Mouse (Mus musculus) gastrocnemius, adult 18-20 months (tissue): Measurements from ENCODE around the gene Zfp142. TPM values are rescaled to one million over a fixed set of nuclear protein-coding genes. Genes with fewer than 3 reads are reported as not detected.

Experiments used
- DNase-seq: peaks from one replicate; pipeline ENCODE4 v3.0.0; 2021; ENCODE audit warnings: low spot score
- long read RNA-seq, 2 experiments: library from polyadenylated mRNA; stranded (forward); transcript quantifications; one replicate each; pipeline ENCODE4 v2.0.0; 2021
- total RNA-seq, 2 experiments: library from RNA; stranded (reverse); gene quantifications; 2 replicates each; pipeline ENCODE4 v1.2.3; 2021

Gene Zfp142
- 1 to 10 TPM; 8.7 to 9.7 TPM for total RNA-seq
- long read RNA-seq, experiment 1, partial matches to known transcripts, result 4 of 4 reads
- long read RNA-seq, experiment 1, other reads (novel, unspliced or antisense), result 0 of 4 reads
- long read RNA-seq, experiment 2, partial matches to known transcripts, result 3 of 3 reads
- long read RNA-seq, experiment 2, other reads (novel, unspliced or antisense), result 0 of 3 reads

- DNase-seq, result peak; percentile 99
These were observed at the start of gene Zfp142, which contains the start of gene Bcs1l for GRCm38 (mm10) chr1:74587773-74588445. Gene Zfp142 (minus strand): TSS chr1:74588246. Gene Bcs1l (plus strand): TSS chr1:74588289.

DNA sequence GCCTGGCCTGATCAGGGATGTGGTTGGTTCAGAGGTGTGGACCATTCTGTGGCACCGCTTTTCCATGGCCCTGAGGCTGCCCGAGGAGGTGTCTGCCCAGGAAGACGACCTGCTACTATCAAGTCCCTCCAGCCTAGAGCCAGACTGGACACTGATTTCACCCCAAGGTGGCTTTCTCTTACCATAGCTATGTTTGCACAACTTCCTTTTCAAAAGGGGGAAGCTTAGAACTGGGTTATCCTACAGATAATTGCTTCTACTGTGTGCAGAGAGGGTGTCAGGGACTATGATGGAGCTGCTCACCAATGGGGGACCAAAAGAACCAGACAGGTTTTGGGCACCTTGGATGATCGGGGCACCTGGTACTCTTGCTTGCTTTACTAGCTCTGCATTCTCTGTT, 44.7 kb upstream of the Zfp142 start:
- no peak for DNase-seq

DNA sequence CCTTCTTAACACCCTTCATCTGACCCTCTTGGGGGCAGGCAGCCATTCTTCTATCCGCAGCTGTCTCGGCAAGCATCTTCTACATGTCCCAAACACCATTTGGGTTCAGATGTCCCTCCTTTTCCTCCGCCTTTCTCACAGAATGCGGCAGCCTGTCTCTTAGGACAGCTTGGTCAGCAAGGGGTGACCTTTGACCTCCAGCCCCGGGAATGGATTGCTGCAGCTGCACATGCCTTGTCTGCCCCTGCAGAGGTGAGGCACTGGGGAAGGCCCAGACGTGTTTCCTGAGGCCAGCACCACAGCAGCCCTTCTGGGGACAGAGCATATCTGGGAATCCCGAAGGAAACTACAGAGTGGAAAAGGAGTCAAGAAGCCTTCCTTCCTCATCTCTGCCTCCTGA, 40.0 kb upstream of the Zfp142 start:
- no peak for DNase-seq

DNA sequence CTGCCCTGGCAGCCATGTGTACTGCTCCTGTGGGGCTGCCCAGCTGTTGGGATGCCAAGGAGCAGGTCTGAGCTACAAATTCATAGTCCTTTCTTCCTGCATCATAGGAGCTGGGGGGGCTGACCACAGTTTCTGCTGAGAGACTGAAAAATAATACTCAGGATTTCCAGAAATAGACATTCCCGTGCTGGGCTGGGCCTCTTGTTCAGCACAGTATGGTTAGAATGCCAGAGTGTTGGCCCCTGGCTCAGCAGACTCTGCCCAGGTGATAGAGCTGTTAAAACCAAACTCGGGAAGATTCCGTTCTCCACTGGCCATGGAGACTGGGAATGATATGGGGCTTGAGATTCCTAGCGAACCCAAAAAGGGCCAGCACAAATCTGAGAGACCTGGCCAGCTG, 38.0 kb upstream of the Zfp142 start:
- no peak for DNase-seq

DNA sequence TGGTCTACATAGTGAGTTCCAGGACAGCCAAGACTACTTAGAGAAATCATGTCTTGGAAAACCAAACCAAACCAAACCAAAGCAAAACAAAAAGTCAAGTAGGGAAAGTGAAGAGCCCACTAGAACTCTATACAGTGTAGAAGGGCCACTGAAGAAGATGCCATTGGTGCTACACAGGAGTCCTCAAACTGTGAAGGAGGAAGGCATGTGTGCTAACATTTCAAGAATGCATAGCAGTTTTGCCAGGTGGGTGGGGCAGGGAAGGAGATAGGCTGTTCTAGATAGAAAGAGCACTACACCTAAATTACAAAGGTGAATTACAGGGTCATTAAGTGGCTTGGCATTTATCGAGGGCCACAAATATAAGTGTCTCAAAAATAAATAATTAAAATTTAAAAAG, 36.1 kb upstream of the Zfp142 start:
- DNase-seq, result no peak

- DNase-seq, result peak; percentile 87
These were observed 13.4 kb upstream of the Zfp142 start, which contains the start of the genes Rnf25 and Stk36 for GRCm38 (mm10) chr1:74601267-74601962. Gene Rnf25 (minus strand): TSS chr1:74601397. Gene Stk36 (plus strand): TSS chr1:74601445.

GRCm38 (mm10) chr1:74600501-74601266, 12.6 kb upstream of the Zfp142 start:
- no peak for DNase-seq

- DNase-seq, result no peak
These were observed 6.4 kb upstream of the Zfp142 start for GRCm38 (mm10) chr1:74594434-74594833.

DNA sequence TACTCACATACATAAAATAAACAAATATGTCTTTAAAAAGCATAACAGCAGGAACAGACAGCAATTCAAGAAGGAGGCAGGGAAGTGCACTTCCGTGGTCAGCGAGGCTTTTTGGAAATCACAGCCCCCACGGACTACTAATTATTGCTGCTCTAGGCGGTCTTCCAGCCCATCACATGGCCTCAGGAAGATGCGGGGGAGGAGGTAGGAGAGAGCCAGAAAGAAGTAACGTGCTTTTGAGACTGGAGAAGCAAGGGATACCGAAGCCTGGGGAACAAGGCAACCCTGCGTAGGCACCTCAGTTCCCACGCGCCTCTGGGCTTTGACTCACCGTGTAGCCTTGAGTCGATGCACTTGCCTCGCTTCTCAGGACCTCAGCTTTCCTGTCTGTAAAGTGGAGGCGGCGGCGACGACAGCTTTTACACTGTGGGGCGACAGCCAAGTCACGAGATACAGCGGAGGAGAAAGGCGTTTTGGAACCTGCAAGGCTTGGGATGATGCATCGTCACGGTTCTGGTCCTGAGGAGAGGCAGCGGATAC, 743 bp downstream of the Zfp142 start:
- DNase-seq, result no peak

DNA sequence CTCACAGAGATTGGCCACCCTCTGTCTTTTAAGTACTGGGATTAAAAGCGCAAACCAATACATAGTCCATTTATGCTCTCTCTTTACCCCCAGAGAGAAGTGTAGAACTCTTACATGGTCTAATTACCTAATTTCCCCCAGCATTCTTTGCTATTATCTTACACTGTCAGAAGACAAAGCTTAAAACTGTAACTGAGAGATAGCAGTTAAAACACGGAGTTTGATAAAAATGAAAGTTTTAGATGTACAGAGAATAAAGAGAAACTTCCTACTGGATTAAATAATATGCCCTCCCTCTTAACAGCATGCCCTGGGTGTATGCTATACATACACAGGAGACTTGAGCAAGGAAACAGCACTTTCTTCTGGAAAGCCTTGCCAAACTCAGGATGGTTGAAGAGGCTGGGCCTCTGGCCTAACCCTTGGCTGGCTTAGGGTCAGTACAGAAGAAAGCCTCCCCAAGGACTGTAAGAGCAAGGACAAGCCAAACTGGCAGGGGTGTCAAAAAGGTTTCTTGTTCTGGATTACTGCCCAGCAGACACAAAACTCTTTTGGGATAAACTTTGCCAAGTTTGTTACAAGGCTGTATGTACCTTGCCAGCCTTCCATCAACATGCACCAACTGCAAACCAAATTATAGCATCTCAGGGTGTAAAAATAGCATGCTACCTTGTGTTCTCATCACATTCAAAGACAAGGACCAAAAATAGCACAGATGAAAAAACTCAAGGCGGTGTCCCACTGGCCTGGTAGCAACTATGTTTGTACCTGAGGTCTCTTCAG, 3.2 kb downstream of the Zfp142 start:
- DNase-seq, result peak; percentile 69

DNA sequence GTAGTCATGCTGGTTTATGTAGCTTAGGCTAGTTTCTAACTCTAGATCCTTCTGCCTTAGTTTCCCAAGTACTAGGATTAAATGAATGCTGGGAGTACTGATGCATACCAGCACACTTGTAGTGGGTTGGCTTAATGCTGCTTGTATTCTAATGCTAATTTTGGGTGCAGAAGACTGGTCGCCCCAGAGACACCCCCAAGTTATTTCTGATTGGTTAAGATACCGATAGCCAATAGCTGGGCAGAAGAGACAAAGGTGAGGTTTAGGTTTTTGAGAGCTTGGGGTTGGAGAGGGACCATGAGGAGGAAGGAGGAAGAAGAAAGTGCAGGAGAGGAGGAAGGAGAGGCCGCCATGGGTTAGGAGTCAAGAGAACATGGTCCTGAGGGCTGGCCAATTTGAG, 5.4 kb downstream of the Zfp142 start:
- DNase-seq, result no peak

- DNase-seq, result no peak
These were observed 18.0 kb downstream of the Zfp142 start for GRCm38 (mm10) chr1:74569739-74570719.

GRCm38 (mm10) chr1:74565834-74566233, 22.2 kb downstream of the Zfp142 start:
- DNase-seq, result no peak

DNA sequence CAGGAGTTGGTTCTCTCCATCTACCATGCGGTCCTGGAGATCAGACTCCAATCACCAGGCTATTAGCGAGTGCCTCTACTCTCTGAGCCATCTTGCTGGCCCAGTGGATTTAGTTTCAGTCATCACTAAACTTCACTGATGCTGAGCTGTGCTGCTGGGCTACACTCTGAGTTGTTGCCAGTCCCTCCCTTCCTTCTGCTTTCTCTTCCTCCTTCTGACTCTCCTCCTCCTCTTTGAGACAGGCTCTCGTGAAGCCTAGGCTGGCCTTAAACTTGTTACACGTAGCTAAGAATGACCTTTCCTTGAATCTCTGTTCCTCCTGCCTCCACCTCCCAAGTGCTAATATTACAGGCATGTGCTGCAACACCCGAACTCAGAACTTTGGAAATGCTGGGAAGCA, 29.0 kb downstream of the Zfp142 start:
- no peak for DNase-seq

GRCm38 (mm10) chr1:74544184-74544583, 43.9 kb downstream of the Zfp142 start, which contains the start of gene Usp37:
Gene Usp37 (minus strand): TSS chr1:74544284.
- DNase-seq, result no peak

DNA sequence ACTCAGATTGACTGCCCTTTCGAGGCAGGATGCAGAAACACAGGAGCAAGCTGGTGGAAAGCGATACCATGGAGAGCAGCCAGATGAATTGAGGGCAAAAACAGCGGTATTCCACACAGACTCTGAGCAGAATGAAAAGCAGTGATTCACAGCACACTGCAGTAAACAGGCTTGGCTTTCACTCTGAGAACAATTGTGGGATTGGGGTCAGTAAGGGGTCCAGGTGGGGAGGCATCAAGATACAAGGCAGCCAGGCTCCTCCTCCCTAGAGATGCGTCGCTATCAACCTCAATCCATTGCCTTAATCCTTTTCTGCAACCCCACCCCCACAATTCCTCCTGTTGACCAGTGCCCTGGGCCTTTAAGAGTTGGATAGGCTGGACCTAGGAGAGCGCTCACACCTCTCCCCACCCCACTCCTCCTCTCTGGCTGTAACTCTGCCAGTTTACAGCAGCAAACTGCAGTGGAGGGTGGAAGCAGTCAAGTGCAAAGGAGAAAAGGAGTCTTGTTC, 45.5 kb downstream of the Zfp142 start, which contains the start of gene Plcd4:
Gene Plcd4, plus strand, starts transcription at position 438 of the 511 bp plus-strand sequence.
- DNase-seq, result peak; percentile 50

DNA sequence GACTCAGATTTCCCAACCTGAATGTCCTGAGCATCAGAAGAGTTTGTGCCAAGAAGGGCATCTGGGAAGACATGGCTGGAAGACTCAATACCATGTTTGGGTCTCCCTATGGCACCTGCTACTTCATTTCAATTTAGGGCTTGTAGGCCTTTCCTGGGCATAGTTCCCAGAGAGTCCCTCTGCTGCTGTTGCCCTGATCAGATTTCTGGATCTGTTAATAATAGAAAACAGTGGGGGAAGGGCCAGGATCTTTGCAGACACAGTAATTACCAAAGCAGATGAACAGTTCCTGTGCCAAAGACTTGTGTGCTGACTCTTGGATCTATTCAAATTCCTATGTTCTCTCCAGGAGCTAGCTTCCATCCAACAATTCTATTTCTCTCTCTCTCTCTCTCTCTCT, 49.4 kb downstream of the Zfp142 start:
- DNase-seq, result peak; percentile 90

DNA sequence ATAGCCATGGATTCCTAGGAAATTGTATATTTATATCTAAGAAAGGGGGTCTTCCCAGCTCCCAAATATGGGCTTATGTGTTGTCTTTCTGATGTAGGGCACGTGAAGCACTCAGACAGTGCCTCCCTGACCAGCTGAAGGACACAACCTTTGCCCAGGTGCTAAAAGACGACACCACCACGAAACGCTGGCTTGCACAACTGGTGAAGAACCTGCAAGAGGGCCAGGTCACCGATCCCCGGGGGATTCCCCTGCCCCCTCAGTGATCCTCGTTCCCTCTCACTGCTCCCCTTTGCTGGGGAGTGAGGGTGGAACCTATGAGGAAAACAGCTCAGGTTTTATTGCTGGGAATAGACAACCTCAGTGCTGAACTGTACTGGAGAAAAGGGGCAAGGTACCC, 59.5 kb downstream of the Zfp142 start:
- no peak for DNase-seq

GRCm38 (mm10) chr1:74524746-74525145, 63.3 kb downstream of the Zfp142 start:
- no peak for DNase-seq
